Mouse (Mus musculus): ENCODE measurements at regions not wholly inside any gene's neighbourhood (a gene's known extent, or its start where the extent isn't known, plus 50 kb on each side); places are given as distances from the start of the nearest gene placed in this dataset.

DNA sequence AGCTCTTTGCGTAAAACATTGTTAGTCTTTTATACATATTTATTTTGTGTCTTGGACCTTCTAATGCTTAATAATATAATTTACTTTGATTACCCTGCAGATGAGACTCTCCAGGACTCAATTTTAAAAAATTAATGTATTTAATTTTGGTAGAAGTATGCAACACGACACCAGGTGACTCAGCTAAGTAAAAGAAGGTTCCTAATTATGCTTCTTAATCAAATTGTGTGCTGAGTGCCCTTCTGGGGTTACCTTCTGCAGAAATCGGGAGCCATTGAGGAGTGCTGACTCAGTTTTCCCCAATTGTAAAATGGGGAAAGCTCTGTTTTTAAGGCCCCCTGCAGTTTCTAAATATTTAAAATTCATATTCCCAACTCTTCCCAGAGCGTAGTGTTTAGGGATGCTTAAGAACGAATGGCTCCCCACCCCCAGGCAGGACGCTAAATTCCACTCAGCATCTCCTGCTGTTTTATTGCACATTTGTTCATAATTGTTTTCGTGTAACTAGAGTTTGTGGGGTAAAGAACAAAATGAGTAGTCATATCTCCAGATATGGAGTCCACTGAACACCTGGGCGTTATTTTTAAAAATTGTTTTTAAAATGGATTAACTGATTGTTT lies 315.5 kb downstream of the Stim2 start:
- no peak for TF ChIP-seq CTCF (IDR thresholded peaks at IDR 0.05; ENCODE audit: low read depth, low read length)
- TF ChIP-seq GATA1 (IDR thresholded peaks at IDR 0.05; ENCODE audit: borderline replicate concordance, low read length), result no peak

Measured in G1E (cell line).